Mouse (Mus musculus): ENCODE measurements around the gene Atp6v1fnb. TPM values are rescaled to one million over a fixed set of nuclear protein-coding genes. Genes with fewer than 3 reads are reported as not detected.

Atp6v1fnb gene
- polyA plus RNA-seq, 1 experiment: 0.29 TPM

GRCm38 (mm10) chr6:29509086-29509485 lies 37.8 kb downstream of the Atp6v1fnb start:
- H3K9me3 ChIP-seq: peaks cover 6% of the 10 kb centered on the region; the same call in 1 of the 2 replicates
- peaks cover 77% of the 10 kb centered on the region for H3K27me3 ChIP-seq (replicated peaks)
- no peak overlapping the region for H3K4me3 ChIP-seq (replicated peaks)
- peaks cover 43% of the 10 kb centered on the region for H3K4me1 ChIP-seq
- no peaks in the 10 kb centered on the region for H3K36me3 ChIP-seq (replicated peaks; ENCODE audit: low read length)
- TF ChIP-seq GATA1 (IDR thresholded peaks at IDR 0.05; ENCODE audit: borderline replicate concordance, low read length) (no peak), FLI1 (IDR thresholded peaks at IDR 0.05; ENCODE audit: low read length) (no peak)

- Histone ChIP-seq H3K27me3 (replicated peaks) (peaks cover 66% of the 10 kb centered on the region), H3K36me3 (replicated peaks; ENCODE audit: low read length) (no peaks in the 10 kb centered on the region), H3K9me3 (0 out of 2 replicates have a peak, but pooled peaks cover under 1% of the 10 kb centered on the region), H3K4me1 (peaks cover 21% of the 10 kb centered on the region), H3K4me3 (replicated peaks) (peak overlapping the region; percentile 86)
- TF ChIP-seq GATA1 (IDR thresholded peaks at IDR 0.05; ENCODE audit: borderline replicate concordance, low read length) (no peak), FLI1 (IDR thresholded peaks at IDR 0.05; ENCODE audit: low read length) (no peak)
These were observed 42.0 kb downstream of the Atp6v1fnb start for GRCm38 (mm10) chr6:29513284-29513683.

GRCm38 (mm10) chr6:29517139-29517538 lies 45.9 kb downstream of the Atp6v1fnb start:
- peaks cover 2% of the 10 kb centered on the region for H3K36me3 ChIP-seq (replicated peaks; ENCODE audit: low read length)
- H3K9me3 ChIP-seq: peaks cover 10% of the 10 kb centered on the region
- peak overlapping the region; percentile 11 for H3K4me3 ChIP-seq (replicated peaks)
- H3K27me3 ChIP-seq (replicated peaks): peaks cover 62% of the 10 kb centered on the region
- TF ChIP-seq FLI1 (IDR thresholded peaks at IDR 0.05; ENCODE audit: low read length) (no peak), GATA1 (IDR thresholded peaks at IDR 0.05; ENCODE audit: borderline replicate concordance, low read length) (no peak)
- peaks cover 16% of the 10 kb centered on the region for H3K4me1 ChIP-seq

GRCm38 (mm10) chr6:29522626-29523300 lies 51.5 kb downstream of the Atp6v1fnb start:
- no peak for TF ChIP-seq FLI1 (IDR thresholded peaks at IDR 0.05; ENCODE audit: low read length)
- TF ChIP-seq GATA1 (IDR thresholded peaks at IDR 0.05; ENCODE audit: borderline replicate concordance, low read length): no peak
- no peak overlapping the region for H3K4me3 ChIP-seq (replicated peaks)
- peaks cover 80% of the 10 kb centered on the region for H3K27me3 ChIP-seq (replicated peaks)
- peaks cover 10% of the 10 kb centered on the region for H3K9me3 ChIP-seq
- peaks cover 2% of the 10 kb centered on the region for H3K36me3 ChIP-seq (replicated peaks; ENCODE audit: low read length)
- H3K4me1 ChIP-seq: peaks cover 24% of the 10 kb centered on the region

Other genes starting within 250 kb of the Atp6v1fnb start
- 14.3 and 43.1 TPM in 2 replicates for gene Hilpda, start 198.9 kb upstream of the Atp6v1fnb start, polyA plus RNA-seq (2012; ENCODE audit: insufficient read depth, low replicate concordance)
- gene Fam71f2, start 191.8 kb upstream of the Atp6v1fnb start, polyA plus RNA-seq (2012; ENCODE audit: insufficient read depth, low replicate concordance): not detected in 2 replicates
- not detected in 2 replicates for gene Fam71f1, start 152.3 kb upstream of the Atp6v1fnb start, polyA plus RNA-seq (2012; ENCODE audit: insufficient read depth, low replicate concordance)
- gene Calu, start 123.4 kb upstream of the Atp6v1fnb start, polyA plus RNA-seq (2012; ENCODE audit: insufficient read depth, low replicate concordance): 6.4 and 8.2 TPM in 2 replicates
- not detected in 2 replicates for gene Opn1sw, start 83.0 kb upstream of the Atp6v1fnb start, polyA plus RNA-seq (2012; ENCODE audit: insufficient read depth, low replicate concordance)
- not detected in 2 replicates for gene Ccdc136, start 75.1 kb upstream of the Atp6v1fnb start, polyA plus RNA-seq (2012; ENCODE audit: insufficient read depth, low replicate concordance)
- gene Flnc, start 38.2 kb upstream of the Atp6v1fnb start, polyA plus RNA-seq (2012; ENCODE audit: insufficient read depth, low replicate concordance): not detected in 2 replicates
- gene Atp6v1f, start 3.7 kb upstream of the Atp6v1fnb start, polyA plus RNA-seq (2012; ENCODE audit: insufficient read depth, low replicate concordance): 173 and 385 TPM in 2 replicates
- 0.35 TPM in 1 of 2 replicates, not detected in the other for gene Kcp, start 36.5 kb downstream of the Atp6v1fnb start, polyA plus RNA-seq (2012; ENCODE audit: insufficient read depth, low replicate concordance)
- gene Irf5, start 55.2 kb downstream of the Atp6v1fnb start, polyA plus RNA-seq (2012; ENCODE audit: insufficient read depth, low replicate concordance): 7.5 and 22.4 TPM in 2 replicates
- 9.7 TPM in 1 of 2 replicates, not detected in the other for gene Tnpo3, start 138.4 kb downstream of the Atp6v1fnb start, polyA plus RNA-seq (2012; ENCODE audit: insufficient read depth, low replicate concordance)
- 1.3 TPM in 1 of 2 replicates, not detected in the other for gene Tspan33, start 222.8 kb downstream of the Atp6v1fnb start, polyA plus RNA-seq (2012; ENCODE audit: insufficient read depth, low replicate concordance)

Measured in megakaryocyte, embryonic 14.5 days (primary cell).